Mouse (Mus musculus): ENCODE results near the gene Fkbp4. TPM values are rescaled to one million over a fixed set of nuclear protein-coding genes. Genes with fewer than 3 reads are reported as not detected.
"Not testable (repeated sequence)": the region's sequence is repeated elsewhere in the genome, so short reads cannot be mapped to it uniquely, and the experiment has no call there.

The Fkbp4 gene
- total RNA-seq, 2 experiments from 2014 or later: 297 to 351 TPM

DNA sequence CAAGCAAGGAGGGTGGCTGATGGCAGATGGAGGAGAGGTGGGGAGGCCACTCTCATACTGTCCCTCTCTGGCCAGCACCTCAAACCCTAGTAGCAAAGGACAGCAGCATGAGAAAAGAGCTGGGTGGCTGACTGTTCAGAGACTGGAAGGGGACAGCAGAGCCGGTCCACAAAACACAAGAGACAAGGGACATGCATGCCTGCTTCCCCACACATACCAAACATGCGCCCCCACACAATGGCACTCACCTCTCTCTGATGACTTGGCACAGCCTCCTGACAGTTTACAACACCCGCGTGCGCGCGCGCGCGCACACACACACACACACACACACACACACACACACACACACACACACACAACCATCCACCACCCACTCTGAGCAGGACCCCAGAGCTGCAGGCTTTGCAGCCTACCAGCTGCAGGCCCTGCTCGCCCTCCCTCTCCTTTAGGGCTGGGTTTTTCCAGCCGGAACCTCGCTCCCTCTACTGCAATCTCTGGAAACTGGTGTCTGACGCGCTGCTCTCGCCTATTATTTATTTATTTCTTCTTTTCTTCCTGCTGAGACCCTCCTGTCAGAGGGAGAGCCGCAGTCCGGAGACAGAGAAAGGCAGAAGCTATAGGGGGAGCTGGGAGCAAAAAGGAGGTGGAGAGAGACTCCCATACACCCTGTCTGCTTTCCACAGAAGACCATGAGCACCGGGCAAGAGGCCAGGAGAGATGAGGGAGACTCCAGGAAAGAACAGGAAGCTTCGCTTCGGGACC, 38.9 kb downstream of the Fkbp4 start:
- no peak for DNase-seq (ENCODE audit: low spot score in 2 of 2)

DNA sequence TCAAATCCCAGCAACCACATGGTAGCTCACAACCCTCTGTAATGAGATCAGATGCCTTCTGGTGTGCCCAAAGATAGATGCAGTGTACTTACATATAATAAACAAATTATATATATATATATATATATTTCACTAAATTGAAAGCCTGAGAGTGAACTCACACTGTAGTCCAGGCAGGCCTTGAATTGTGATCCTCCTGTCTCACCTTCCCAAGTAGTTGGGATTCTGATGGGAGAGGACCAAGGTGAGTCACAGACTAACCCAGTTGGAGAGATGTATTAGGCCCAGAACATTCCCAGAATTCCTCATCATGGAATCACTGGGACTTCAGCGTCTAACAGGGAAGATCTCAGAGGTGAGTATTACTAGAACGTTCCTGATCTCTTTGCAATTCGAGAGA, 39.5 kb downstream of the Fkbp4 start, which contains the start of gene Nrip2:
Gene Nrip2, plus strand, starts transcription at position 301 of the 400 bp plus-strand sequence.
- DNase-seq (ENCODE audit: low spot score in 2 of 2): no peak

DNA sequence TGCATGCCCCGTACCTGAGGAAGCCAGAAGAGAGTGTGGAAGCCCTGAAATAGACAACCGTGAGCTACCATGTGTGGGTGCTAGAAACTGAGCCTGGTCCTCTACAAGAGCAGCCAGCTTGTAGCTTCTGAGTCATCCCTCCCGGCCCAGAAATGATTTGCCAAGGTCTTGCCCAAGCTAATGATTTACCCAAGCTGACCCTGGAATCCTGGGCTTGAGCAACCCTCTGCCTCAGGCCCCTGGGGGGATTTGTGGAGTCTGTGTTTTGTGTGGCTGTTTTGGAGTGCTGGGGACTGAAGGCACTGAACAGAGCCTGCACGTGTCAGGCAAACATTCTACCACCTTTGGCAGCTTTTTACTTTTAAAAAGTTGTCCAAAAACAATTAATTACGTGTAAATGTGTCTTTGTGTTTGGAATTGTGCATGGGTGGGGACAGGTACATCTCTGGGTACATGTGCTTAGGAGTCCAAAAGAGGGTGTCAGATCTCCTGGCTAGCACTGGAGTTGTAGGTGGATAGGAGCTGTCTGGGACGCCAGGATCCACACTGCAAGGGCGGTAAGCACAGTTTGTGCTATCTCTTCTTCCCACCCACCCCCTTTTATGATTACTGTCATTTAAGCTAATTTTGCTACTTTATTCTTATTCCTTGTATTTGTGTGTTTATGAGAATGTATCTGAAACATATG, 40.8 kb downstream of the Fkbp4 start:
- DNase-seq (ENCODE audit: low spot score in 2 of 2): no peak

DNA sequence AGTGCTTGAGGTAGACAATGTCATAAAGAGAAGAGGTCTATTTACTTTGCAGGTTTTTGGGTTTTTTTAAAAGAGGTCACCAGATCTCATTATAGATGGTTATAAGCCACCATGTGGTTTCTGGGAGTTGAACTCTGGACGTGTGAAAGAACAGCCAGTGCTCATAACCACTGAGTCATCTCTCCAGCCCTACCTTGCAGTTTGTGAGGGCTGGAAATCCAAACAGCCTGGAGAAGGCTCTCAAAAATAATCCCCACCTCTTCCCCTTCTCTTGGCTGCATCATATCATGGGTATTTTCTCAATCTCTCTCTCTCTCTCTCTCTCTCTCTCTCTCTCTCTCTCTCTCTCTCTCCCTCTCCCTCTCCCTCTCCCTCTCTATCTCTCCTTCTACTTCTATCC, 47.8 kb downstream of the Fkbp4 start:
- no peak for DNase-seq (ENCODE audit: low spot score in 2 of 2)

DNA sequence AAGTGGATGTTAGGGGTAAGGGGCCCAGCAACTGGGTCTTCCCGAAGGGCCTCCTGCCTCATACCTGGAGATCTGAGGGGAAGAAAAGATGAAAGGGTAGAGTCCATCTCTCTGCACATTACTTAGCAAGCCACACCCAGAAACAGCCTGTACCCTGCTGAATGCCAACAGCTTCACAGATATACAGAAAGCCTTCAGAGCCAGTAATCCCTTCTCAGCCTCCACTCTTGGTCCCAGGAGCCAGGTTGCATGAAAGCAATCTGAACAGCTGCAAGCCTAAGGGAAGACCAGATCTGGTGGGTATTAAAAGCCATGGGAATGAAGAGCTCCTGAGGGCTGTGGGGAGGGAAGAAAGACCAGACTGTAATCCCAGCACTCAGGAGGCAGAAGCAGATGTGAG, 49.3 kb downstream of the Fkbp4 start:
- no peak for DNase-seq (ENCODE audit: low spot score in 2 of 2)

DNA sequence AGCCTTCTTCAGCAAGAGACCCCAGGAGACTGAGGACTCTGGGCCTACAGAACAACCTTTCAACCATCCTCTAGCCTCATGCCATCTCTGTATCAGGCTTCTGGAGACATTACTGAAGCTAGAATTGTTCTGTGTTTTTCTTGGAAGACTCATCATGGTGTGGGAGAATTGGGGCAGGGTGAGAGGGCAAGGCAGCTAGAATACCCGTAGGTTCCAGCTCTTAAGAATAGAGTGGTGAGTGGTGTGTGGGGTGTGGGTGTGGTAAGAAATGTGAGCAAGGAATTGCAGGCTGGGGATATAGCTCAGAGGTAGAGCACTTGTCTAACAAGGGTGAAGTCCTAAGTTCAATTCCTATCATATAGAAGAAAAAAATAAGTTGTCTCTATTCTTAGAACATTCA, 53.5 kb downstream of the Fkbp4 start:
- no peak for DNase-seq (ENCODE audit: low spot score in 2 of 2)

DNA sequence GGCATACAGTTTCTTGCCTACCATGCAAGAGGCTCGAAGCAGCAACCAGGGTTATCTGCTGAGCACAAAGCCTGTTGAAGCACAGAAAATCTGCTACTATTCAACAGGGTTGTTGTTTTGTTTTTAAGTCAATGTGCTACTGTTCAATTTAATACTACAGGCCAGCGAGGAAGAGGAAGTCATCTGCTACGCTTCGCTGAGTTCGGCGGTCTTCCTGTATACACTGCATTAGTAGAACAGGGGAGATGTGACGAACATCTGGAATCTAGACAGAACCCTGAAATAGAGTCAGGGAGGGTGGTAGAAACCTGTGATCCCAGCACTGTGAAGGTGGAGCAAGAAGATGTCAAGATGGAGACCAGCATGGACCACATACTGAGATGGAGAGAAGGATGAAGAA, 54.7 kb downstream of the Fkbp4 start:
- no peak for DNase-seq (ENCODE audit: low spot score in 2 of 2)

DNA sequence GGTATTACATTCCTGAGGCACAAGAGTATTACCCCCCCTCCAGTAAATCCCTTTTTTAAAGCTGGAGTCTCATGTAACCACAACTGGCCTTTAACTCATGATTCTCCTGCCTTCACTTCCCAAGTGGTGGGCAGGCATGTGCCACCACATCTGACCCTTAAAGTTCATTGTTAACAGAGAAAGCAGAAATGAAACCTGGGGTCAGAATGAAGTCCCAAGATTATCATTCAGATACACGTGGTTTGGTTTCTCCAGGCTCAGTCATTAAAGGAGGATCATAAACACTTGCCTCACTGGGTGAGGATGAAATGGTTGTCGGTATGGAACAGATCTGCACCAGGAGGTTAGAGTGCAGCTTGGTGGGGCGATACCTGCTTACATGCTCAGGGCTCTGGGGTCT, 57.2 kb downstream of the Fkbp4 start:
- no peak for DNase-seq (ENCODE audit: low spot score in 2 of 2)

DNA sequence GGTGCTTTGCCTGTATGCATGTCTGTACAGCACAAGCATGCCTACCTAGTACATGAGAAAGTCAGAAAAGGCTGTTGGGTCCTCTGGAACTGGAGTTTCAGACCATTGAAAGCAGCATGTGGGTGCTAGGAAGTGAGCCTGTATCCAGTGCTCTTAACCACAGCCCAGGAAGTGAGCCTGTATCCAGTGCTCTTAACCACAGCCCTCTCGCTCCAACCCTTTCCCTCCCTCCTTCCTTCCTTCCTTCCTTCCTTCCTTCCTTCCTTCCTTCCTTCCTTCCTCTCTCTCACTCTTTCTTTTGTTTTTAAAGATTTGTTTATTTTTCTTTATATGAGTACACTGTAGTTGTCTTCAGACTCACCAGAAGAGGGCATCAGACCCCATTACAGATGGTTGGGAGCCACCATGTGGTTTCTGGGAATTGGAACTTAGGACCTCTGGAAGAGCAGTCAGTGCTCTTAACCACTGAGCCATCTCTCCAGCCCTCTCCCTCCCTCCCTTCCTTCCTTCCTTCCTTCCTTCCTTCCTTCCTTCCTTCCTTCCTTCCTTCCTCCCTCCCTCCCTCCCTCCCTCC, 57.8 kb downstream of the Fkbp4 start:
- DNase-seq (ENCODE audit: low spot score in 2 of 2): not testable (repeated sequence)

Other genes with a start within 250 kb of the Fkbp4 start
- gene Tead4, start 137.9 kb downstream of the Fkbp4 start, total RNA-seq (2021): 1 to 10 TPM; 2.6 to 3.8 TPM
- gene Tulp3, start 82.8 kb downstream of the Fkbp4 start, total RNA-seq (2021): 10 to 100 TPM; 22.0 to 36.4 TPM
- gene Rhno1, start 75.8 kb downstream of the Fkbp4 start, total RNA-seq (2021): 10 to 100 TPM; 13.9 to 15.3 TPM
- 1 to 10 TPM; 1.8 to 1.9 TPM for gene Foxm1, start 75.7 kb downstream of the Fkbp4 start, total RNA-seq (2021)
- not detected for gene Tex52, start 63.2 kb downstream of the Fkbp4 start, total RNA-seq (2021)
- gene Gm44596, start 63.2 kb downstream of the Fkbp4 start, total RNA-seq (2021): not detected
- 1 to 10 TPM; 2.0 to 2.7 TPM for gene Nrip2, start 39.4 kb downstream of the Fkbp4 start, total RNA-seq (2021)
- 10 to 100 TPM; 16.4 to 27.2 TPM for gene Itfg2, start 13.7 kb downstream of the Fkbp4 start, total RNA-seq (2021)
- under 1 TPM in 1 of 2 experiments, not detected in 1; 0.80 TPM for gene Pzp, start 88.0 kb upstream of the Fkbp4 start, total RNA-seq (2021)
- not detected for gene A2ml1, start 142.9 kb upstream of the Fkbp4 start, total RNA-seq (2021)
- gene Klrb1a, start 184.9 kb upstream of the Fkbp4 start, total RNA-seq (2021): not detected
- gene Clec2h, start 223.7 kb upstream of the Fkbp4 start, total RNA-seq (2021): 1 to 10 TPM in 1 of 2 experiments, under 1 TPM in 1; 0.26 to 2.1 TPM